Mouse (Mus musculus) NIH3T3 (cell line): ENCODE data around the gene Gpr68.
A peak's percentile ranks its signal among the peaks of the same experiment; 100 is the strongest.

ENCODE experiments used
- DNase-seq: peaks from one replicate; pipeline ENCODE4 v3.0.0-alpha.2; 2012; ENCODE audit warnings: low read depth

Gpr68 gene

DNA sequence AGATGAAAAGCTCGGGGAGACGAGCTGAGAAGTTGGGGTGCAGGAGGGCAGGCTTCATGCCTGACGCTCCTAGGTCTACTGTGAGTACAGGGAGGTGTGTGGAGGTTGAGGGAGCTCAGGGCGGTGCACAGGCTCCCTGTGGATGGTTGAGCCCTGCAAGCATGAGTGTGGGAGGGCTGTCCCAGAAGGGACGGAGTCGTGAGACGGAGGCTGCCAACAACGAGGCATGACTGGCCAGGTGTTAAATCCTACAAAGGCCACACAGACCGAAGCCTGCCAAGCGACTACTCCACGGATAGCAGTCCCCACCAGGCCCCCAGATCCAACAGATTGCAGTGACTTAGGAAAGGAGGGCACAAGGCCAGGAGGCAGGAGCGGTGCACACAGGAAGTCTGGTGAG, 2.7 kb upstream of the Gpr68 start:
- no peak for DNase-seq

GRCm38 (mm10) chr12:100909765-100910164, 1.8 kb upstream of the Gpr68 start:
- DNase-seq = no peak

- DNase-seq = no peak
These were observed 468 bp upstream of the Gpr68 start for GRCm38 (mm10) chr12:100908298-100909034.

GRCm38 (mm10) chr12:100906861-100907260, 1.1 kb downstream of the Gpr68 start:
- DNase-seq = no peak

DNA sequence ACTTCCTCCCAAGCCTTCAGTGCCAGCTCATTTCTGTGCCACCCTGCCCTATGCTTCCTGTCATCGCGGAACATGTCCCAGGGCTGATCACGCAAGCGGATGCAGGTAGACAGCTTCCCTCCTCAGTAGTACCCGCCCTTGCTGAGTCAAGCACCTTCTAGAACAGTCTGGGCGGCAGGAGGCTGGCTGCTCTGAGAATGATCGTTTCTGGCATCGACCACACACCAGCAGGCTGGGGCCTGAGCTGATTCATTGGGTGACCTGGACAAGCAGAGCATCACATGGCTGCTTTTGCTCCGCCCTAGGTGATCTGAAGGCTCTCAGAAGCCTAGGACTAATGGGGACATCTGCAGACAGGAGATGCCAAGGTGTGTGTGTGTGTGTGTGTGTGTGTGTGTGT, 4.2 kb downstream of the Gpr68 start:
- DNase-seq = no peak

DNA sequence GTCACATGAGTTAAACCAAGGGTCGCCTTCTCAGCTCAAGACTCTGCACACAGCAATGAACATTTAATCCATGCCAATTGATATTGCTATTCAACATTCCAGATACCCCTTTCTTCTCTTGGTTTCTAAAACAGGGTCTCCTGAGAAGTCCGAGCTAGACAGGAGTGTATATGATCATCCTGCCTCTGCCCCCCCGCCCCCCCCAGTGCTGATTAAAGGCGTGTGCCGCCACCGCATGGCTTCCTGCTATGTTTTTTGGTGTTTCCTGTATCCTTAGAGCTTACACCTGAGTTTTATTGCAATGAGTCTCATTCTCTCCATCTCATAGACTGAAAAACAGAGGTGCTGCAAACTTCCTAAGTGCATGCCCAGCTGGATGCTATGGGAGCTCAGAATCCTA, 6.6 kb downstream of the Gpr68 start:
- no peak for DNase-seq

- no peak for DNase-seq
These were observed 7.1 kb downstream of the Gpr68 start for GRCm38 (mm10) chr12:100900901-100901300.

GRCm38 (mm10) chr12:100899111-100899640, 8.8 kb downstream of the Gpr68 start:
- DNase-seq = no peak

- no peak for DNase-seq
These were observed 10.0 kb downstream of the Gpr68 start for GRCm38 (mm10) chr12:100897736-100898650.

- no peak for DNase-seq
These were observed 11.3 kb downstream of the Gpr68 start for GRCm38 (mm10) chr12:100896661-100897060.

DNA sequence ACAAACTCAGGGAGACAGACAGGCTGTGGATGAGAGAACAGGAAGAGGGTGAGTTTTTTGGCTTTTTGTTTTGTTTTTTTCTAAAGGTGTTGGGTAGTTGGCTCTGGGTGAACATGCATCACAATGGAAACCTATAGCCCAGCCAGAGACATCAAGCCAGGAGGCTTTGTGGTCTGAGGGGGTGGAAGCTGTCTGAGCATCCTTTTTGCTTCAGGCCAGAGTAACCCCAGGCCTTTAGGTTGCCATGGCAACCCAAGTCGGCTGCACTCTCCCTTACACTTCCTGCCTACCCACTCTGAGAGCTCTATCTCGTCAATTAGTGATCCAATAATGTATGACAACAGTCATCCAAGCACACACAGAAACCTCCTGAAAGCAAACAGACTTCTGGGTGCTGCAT, 12.5 kb downstream of the Gpr68 start:
- no peak for DNase-seq

DNA sequence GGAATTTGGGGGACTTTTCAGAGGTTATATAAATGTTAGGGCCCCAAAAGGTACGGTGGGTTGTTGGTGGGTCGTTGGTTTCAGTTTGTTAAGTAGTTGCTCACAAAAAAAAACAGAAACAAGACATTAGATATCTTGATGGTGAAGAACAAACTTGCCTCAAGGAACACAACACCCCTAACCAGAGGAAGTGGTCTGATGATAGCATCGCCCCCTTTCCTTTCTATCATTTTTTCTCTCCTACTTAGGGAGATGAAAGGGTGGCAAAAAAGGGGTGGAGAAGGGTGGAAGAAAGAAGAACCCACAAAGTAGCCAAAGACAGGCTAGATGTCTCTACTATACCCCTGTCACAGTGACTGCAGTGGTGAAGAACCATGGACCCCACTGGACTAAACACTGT, 17.4 kb downstream of the Gpr68 start:
- no peak for DNase-seq

GRCm38 (mm10) chr12:100887801-100888258, 20.2 kb downstream of the Gpr68 start:
- peak; percentile 11 for DNase-seq

DNA sequence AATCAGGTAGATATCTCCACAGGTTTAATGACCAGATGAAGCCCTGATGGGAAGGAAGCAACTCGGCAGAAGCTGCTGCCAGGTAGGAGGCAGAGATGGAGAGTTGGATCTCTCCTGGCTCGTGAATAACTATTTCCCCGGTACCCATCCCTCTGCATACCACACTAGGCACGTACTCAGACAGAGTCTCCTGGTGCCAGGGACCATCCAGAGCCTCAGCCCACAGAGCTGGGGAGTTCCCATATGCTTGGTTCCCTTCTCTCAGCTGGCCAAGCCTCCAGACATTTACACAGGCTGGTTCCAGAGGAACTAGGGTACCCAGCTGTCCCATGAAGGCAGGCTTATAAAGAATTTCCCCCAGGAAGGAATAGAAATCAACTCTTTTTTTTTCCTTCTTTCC, 21.1 kb downstream of the Gpr68 start:
- DNase-seq = no peak

GRCm38 (mm10) chr12:100885585-100885984, 22.4 kb downstream of the Gpr68 start:
- no peak for DNase-seq

DNA sequence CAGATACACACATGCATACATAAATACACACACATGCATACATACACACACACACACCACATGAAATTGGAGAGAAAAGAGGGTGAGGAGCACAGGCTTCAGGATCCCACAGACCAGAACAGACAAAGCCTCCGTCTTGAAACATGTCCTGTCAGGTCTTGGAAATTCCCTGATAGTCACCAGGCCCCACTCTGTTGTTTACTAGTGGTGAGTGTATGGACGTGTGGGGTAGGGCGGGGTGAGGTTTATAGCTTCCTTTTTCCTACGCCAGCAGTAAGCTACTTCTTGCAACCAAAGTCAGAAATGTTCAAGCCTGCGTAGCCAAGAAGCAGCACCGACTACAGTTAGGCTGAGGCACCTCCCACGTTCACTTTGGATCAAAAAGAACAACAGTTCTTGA, 24.8 kb downstream of the Gpr68 start:
- DNase-seq = no peak

DNA sequence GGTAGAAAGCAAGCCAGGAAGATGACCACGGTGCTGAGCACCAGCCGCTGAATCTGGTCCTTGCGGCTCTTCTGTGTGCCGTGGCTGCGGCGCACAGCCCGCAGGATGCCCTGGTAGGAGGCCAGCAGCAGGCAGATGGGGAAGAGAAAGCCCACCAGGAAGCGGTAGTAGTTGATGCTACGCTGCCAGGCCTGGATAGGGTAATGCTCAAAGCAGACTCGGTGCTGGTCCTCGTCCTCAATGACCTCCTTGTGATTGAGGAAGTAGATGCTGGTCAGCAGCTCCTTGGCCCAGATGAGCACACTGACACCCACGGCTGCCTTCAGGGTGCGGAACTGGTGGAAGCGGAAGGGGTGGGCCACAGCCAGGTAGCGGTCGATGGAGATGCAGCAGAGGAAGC, 29.4 kb downstream of the Gpr68 start:
- DNase-seq = no peak

DNA sequence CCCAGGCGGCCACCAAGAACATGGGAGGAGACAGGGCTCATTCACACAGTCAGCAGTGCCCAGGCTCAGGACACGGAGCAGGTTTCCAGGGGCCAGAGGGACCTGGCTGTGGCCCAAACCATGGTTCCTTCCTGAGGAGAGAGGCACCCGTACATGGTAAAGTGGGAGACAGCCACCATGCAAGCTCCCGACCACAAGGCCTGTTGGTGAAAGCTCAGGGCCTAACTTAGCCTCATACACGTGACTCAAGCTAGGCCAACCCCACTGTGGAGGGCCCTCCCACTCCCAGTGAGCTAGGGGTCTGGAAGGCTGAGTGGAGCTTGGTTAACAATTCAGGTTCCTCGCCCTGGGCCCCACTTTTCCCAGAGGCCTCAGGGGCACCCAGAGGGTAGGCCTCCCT, 30.1 kb downstream of the Gpr68 start:
- DNase-seq = no peak

DNA sequence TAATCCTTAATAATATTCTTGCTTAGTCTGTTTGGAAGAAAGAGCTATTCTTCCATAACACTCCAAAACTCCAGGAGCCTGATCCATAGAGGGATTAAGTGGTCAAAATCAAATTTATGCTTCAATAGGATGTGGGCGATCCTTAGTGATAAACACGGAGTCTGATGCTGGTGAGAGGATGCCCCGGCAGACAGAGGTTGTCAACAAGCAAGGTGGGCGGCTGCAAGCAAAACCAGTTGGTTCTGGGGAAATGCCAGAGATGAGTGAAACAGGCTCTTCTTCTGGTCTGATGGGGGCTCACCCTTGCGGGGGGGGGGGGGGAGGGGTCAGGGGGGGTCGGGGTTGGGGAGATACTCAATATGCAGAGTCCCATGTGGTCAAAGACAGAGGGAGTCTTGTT, 32.0 kb downstream of the Gpr68 start:
- no peak for DNase-seq

- DNase-seq = no peak
These were observed 32.4 kb downstream of the Gpr68 start for GRCm38 (mm10) chr12:100875553-100875952.

- DNase-seq = no peak
These were observed 34.4 kb downstream of the Gpr68 start for GRCm38 (mm10) chr12:100873612-100874011.

DNA sequence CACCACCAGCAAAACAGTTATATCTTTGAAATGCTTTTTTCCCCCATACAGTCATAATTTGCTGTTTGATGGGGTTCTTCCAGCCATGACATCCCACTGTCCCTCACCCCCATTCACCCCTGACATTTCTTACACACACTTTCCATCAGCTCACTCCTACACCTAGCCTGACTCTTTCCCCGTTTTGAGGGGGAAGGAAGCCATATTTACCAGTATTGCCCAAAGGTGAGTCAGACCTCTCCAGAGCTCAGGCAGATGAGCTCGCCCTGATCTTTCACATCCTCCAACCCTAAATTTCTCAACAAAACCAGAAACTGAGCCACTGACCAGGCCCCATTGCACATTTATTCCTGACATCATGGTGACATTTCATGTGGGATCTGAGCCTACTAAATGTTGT, 36.2 kb downstream of the Gpr68 start:
- no peak for DNase-seq

- no peak for DNase-seq
These were observed 36.8 kb downstream of the Gpr68 start for GRCm38 (mm10) chr12:100871234-100871633.
